Mouse (Mus musculus) embryonic facial prominence, embryonic 11.5 days (tissue): ENCODE results near the gene Nelfb. TPM values are rescaled to one million over a fixed set of nuclear protein-coding genes. Genes with fewer than 3 reads are reported as not detected.

Experiments
- ATAC-seq: fragments of 200-750 bp; cut with Nextera tagmentation; replicated peaks from 2 replicates; pipeline ENCODE4 v1.8.0; 2017; ENCODE audit warnings: low read depth; ENCODE audit not compliant: insufficient number of reproducible peaks, low FRiP score, low TSS enrichment
- DNase-seq: peaks from one replicate; pipeline ENCODE4 v3.0.0-alpha.2; 2015; ENCODE audit warnings: low spot score
- H3K27ac ChIP-seq: fragments of 300-500 bp; sonication (generic); replicated peaks from 2 replicates; pipeline ENCODE4 v1.5.1; 2014; ENCODE audit warnings: mild to moderate bottlenecking, low read depth, low read length, control low read depth
- H3K27me3 ChIP-seq: fragments of 300-500 bp; sonication (generic); 2 replicates; pipeline ENCODE4 v1.6.1; 2014; ENCODE audit warnings: mild to moderate bottlenecking, low read length, moderate library complexity, mixed read lengths; ENCODE audit not compliant: control insufficient read depth, insufficient read depth
- H3K36me3 ChIP-seq: fragments of 300-500 bp; sonication (generic); replicated peaks from 2 replicates; pipeline ENCODE4 v1.6.1; 2014; ENCODE audit warnings: low read depth, mild to moderate bottlenecking, low read length, moderate library complexity, mixed read lengths; ENCODE audit not compliant: control insufficient read depth, insufficient read depth
- H3K4me1 ChIP-seq: fragments of 300-500 bp; sonication (generic); 2 replicates; pipeline ENCODE4 v1.6.1; 2014; ENCODE audit warnings: low read length, mixed read lengths; ENCODE audit not compliant: control insufficient read depth, insufficient read depth
- H3K4me2 ChIP-seq: fragments of 300-500 bp; sonication (generic); 2 replicates; pipeline ENCODE4 v1.6.1; 2014; ENCODE audit warnings: low read depth, mild to moderate bottlenecking, control low read depth, low read length, moderate library complexity
- H3K4me3 ChIP-seq: fragments of 300-500 bp; sonication (generic); 2 replicates; pipeline ENCODE4 v1.5.1; 2014; ENCODE audit warnings: low read depth, low read length, control low read depth
- H3K9ac ChIP-seq: fragments of 300-500 bp; sonication (generic); replicated peaks from 2 replicates; pipeline ENCODE4 v1.6.1; 2014; ENCODE audit warnings: mild to moderate bottlenecking, control low read depth, low read length
- H3K9me3 ChIP-seq: fragments of 300-500 bp; sonication (generic); replicated peaks from 2 replicates; pipeline ENCODE4 v1.6.1; 2016; ENCODE audit warnings: mild to moderate bottlenecking, low read length, inconsistent platforms, mixed read lengths; ENCODE audit not compliant: control insufficient read depth
- WGBS: fragments of 180-500 bp; shearing (Covaris S2); extraction: QIAGEN DNeasy Blood & Tissue Kit; methylation state at CpG from one replicate; pipeline ENCODE4 v1.1.7; 2014; 5-methylcytosine and 5-hydroxymethylcytosine counted together
- polyA plus RNA-seq: library from polyadenylated mRNA; unstranded; fragments of >200 nt; fragmentation: Nextera tagmentation; extraction: Ambion mirVana; gene quantifications from 2 replicates; pipeline ENCODE4 v1.2.1, GENCODE M21; 2014

Gene Nelfb
- polyA plus RNA-seq, 1 experiment from 2014 or later = 90.5 TPM

- Histone ChIP-seq H3K9ac (no peak overlapping the region), H3K4me2 (no peak overlapping the region; the same call in 1 of the 2 replicates), H3K27ac (no peak overlapping the region), H3K4me1 (peaks cover 2% of the 10 kb centered on the region; the same call in 1 of the 2 replicates), H3K9me3 (no peaks in the 10 kb centered on the region), H3K36me3 (no peaks in the 10 kb centered on the region), H3K27me3 (no peaks in the 10 kb centered on the region), H3K4me3 (no peak overlapping the region)
- DNase-seq = no peak
- 66% methylated on average over 6 of the region's 6 CpGs for WGBS
- ATAC-seq = no peak
Observed at GRCm38 (mm10) chr2:25228995-25229530, 17.8 kb upstream of the Nelfb start.

- Histone ChIP-seq H3K27ac (no peak overlapping the region), H3K4me2 (peak overlapping the region; percentile 23; the same call in 1 of the 2 replicates), H3K36me3 (no peaks in the 10 kb centered on the region), H3K9me3 (no peaks in the 10 kb centered on the region), H3K27me3 (no peaks in the 10 kb centered on the region), H3K4me1 (peaks cover 2% of the 10 kb centered on the region; the same call in 1 of the 2 replicates), H3K9ac (0 out of 2 replicates have a peak overlapping the region, but pooled peaks have one; percentile 18), H3K4me3 (no peak overlapping the region)
- WGBS = 0% methylated on average over 7 of the region's 7 CpGs
- DNase-seq (peak; percentile 86), ATAC-seq (no peak)
Observed at GRCm38 (mm10) chr2:25228431-25228889, 17.2 kb upstream of the Nelfb start.

- Histone ChIP-seq H3K9ac (no peak overlapping the region), H3K27ac (no peak overlapping the region), H3K4me1 (peaks cover 2% of the 10 kb centered on the region; the same call in 1 of the 2 replicates)
Observed at GRCm38 (mm10) chr2:25227406-25227805, 16.1 kb upstream of the Nelfb start.

GRCm38 (mm10) chr2:25226864-25227263 lies 15.6 kb upstream of the Nelfb start:
- DNase-seq (no peak), ATAC-seq (no peak)
- no peak overlapping the region for H3K4me2 ChIP-seq
- H3K9ac ChIP-seq = no peak overlapping the region
- no peaks in the 10 kb centered on the region for H3K27me3 ChIP-seq
- H3K4me1 ChIP-seq = peaks cover 2% of the 10 kb centered on the region; the same call in 1 of the 2 replicates
- no peaks in the 10 kb centered on the region for H3K36me3 ChIP-seq
- no peak overlapping the region for H3K27ac ChIP-seq
- H3K4me3 ChIP-seq = no peak overlapping the region
- 81% methylated on average over 5 of the region's 5 CpGs for WGBS
- H3K9me3 ChIP-seq = no peaks in the 10 kb centered on the region

More at GRCm38 (mm10) chr2:25227406-25227805, 16.1 kb upstream of the Nelfb start:
- Histone ChIP-seq H3K36me3 (no peaks in the 10 kb centered on the region), H3K4me3 (no peak overlapping the region), H3K27me3 (no peaks in the 10 kb centered on the region), H3K4me2 (no peak overlapping the region), H3K9me3 (no peaks in the 10 kb centered on the region)
- WGBS = 88% methylated on average over 4 of the region's 4 CpGs
- no peak for DNase-seq
- no peak for ATAC-seq

- H3K4me1 ChIP-seq = peaks cover 2% of the 10 kb centered on the region; the same call in 1 of the 2 replicates
- H3K36me3 ChIP-seq = no peaks in the 10 kb centered on the region
- H3K27me3 ChIP-seq = no peaks in the 10 kb centered on the region
- no peaks in the 10 kb centered on the region for H3K9me3 ChIP-seq
- peak overlapping the region; percentile 97; the same call in 1 of the 2 replicates for H3K27ac ChIP-seq
- WGBS = 74% methylated on average over 8 of the region's 8 CpGs
- ATAC-seq (no peak), DNase-seq (no peak)
- H3K4me3 ChIP-seq = no peak overlapping the region
- peak overlapping the region; percentile 60 for H3K4me2 ChIP-seq
- no peak overlapping the region; the same call in 1 of the 2 replicates for H3K9ac ChIP-seq
Observed at GRCm38 (mm10) chr2:25225811-25226379, 14.6 kb upstream of the Nelfb start.

- H3K27me3 ChIP-seq = no peaks in the 10 kb centered on the region
- no peaks in the 10 kb centered on the region for H3K9me3 ChIP-seq
- peak overlapping the region; percentile 97 for H3K27ac ChIP-seq
- H3K4me3 ChIP-seq = peak overlapping the region; percentile 51
- DNase-seq = peak; percentile 99
- H3K4me1 ChIP-seq = peaks cover 2% of the 10 kb centered on the region; the same call in 1 of the 2 replicates
- H3K36me3 ChIP-seq = no peaks in the 10 kb centered on the region
- peak overlapping the region; percentile 60 for H3K4me2 ChIP-seq
- ATAC-seq = peak; percentile 97
- peak overlapping the region; percentile 67 for H3K9ac ChIP-seq
- WGBS = 2% methylated on average over 39 of the region's 41 CpGs
Observed at GRCm38 (mm10) chr2:25224766-25225752, 13.8 kb upstream of the Nelfb start.

GRCm38 (mm10) chr2:25224492-25224765 lies 13.1 kb upstream of the Nelfb start, which contains the start of gene Tubb4b:
Gene Tubb4b, minus strand, starts transcription at chr2:25224702.
- peak within 1 kb of the TSS; percentile 87 for H3K4me2 ChIP-seq
- H3K27ac ChIP-seq = peak within 1 kb of the TSS; percentile 97
- H3K36me3 ChIP-seq = no peaks in the 10 kb centered on the region
- H3K27me3 ChIP-seq = no peaks in the 10 kb centered on the region
- H3K4me1 ChIP-seq = peaks cover 2% of the 10 kb centered on the region; the same call in 1 of the 2 replicates
- H3K9ac ChIP-seq = peak within 1 kb of the TSS; percentile 75
- H3K9me3 ChIP-seq = no peaks in the 10 kb centered on the region
- DNase-seq (no peak), ATAC-seq (no peak)
- H3K4me3 ChIP-seq = peak within 1 kb of the TSS; percentile 78
- WGBS = 0% methylated on average over 17 of the region's 17 CpGs
